Mouse (Mus musculus): Measurements from ENCODE around the gene Slc25a19. TPM values are rescaled to one million over a fixed set of nuclear protein-coding genes. Genes with fewer than 3 reads are reported as not detected.
"Not testable (repeated sequence)": the region's sequence is repeated elsewhere in the genome, so short reads cannot be mapped to it uniquely, and the experiment has no call there.

Slc25a19 gene
- polyA plus RNA-seq, 1 experiment: 98.5 TPM

DNA sequence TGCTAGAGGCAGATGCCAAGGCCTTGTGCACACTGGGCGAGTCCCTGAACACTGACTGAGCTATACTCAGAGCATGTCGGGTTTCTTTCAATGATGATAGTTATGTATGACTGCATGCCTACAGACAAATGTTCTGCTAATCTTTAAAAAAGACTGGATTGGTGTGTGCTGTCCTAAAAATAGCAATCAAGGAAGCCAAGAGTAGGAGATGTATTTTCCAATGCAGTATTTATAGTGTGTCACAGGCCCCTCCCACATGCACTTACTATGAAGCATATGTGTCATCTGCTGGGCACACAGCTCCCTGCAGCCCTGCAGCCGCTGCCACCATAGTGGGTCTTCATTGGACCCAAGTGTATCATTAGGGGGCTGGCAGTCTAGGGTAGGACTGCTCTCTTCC is 25.1 kb upstream of the Slc25a19 start:
- no peak for TF ChIP-seq POLR2A (IDR thresholded peaks at IDR 0.05; ENCODE audit: control insufficient read depth, extremely low read depth, insufficient read depth, low read length, poor library complexity)
- no peak for TF ChIP-seq CTCF (IDR thresholded peaks at IDR 0.05; ENCODE audit: borderline replicate concordance, control insufficient read depth, extremely low read depth, insufficient read depth, low read length, poor library complexity)
- WGBS: 93% methylated on average over 3 of the region's 3 CpGs
- no peak overlapping the region for H3K27ac ChIP-seq (ENCODE audit: control insufficient read depth, insufficient read depth, low read length)
- no peak for DNase-seq
- no peaks in the 10 kb centered on the region for H3K27me3 ChIP-seq (ENCODE audit: control insufficient read depth, insufficient read depth, low read length)
- peaks cover 26% of the 10 kb centered on the region for H3K36me3 ChIP-seq (ENCODE audit: control insufficient read depth, insufficient read depth, low read length)
- no peaks in the 10 kb centered on the region for H3K4me1 ChIP-seq (replicated peaks; ENCODE audit: control insufficient read depth, insufficient read depth, low read length)
- no peak overlapping the region for H3K4me3 ChIP-seq (ENCODE audit: control insufficient read depth, insufficient read depth, low read length)

DNA sequence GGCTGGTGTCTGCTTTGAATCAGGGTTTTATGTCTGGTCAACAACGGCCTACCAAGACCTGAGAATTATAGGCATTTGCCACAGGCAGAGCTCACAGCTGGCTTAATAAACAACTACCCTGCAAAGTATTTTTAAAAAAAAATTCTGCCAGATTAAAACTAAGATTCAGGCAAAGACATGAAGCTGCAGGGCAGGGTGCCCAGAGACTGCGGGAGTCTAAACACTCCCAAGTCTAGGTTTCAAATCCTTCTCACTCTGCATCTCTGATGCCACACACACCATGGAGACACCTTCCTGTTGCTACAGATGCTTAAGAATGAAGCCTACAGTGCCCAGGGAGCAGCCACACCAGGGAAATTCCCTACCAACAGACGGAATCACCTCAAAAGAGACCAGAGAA is 23.6 kb upstream of the Slc25a19 start:
- no peaks in the 10 kb centered on the region for H3K27me3 ChIP-seq (ENCODE audit: control insufficient read depth, insufficient read depth, low read length)
- no peak for DNase-seq
- WGBS: 97% methylated on average over 3 of the region's 3 CpGs
- H3K27ac ChIP-seq (ENCODE audit: control insufficient read depth, insufficient read depth, low read length): no peak overlapping the region
- H3K4me3 ChIP-seq (ENCODE audit: control insufficient read depth, insufficient read depth, low read length): no peak overlapping the region
- TF ChIP-seq CTCF (IDR thresholded peaks at IDR 0.05; ENCODE audit: borderline replicate concordance, control insufficient read depth, extremely low read depth, insufficient read depth, low read length, poor library complexity): no peak
- TF ChIP-seq POLR2A (IDR thresholded peaks at IDR 0.05; ENCODE audit: control insufficient read depth, extremely low read depth, insufficient read depth, low read length, poor library complexity): no peak
- H3K36me3 ChIP-seq (ENCODE audit: control insufficient read depth, insufficient read depth, low read length): peaks cover 26% of the 10 kb centered on the region
- peaks cover 2% of the 10 kb centered on the region for H3K4me1 ChIP-seq (replicated peaks; ENCODE audit: control insufficient read depth, insufficient read depth, low read length)

DNA sequence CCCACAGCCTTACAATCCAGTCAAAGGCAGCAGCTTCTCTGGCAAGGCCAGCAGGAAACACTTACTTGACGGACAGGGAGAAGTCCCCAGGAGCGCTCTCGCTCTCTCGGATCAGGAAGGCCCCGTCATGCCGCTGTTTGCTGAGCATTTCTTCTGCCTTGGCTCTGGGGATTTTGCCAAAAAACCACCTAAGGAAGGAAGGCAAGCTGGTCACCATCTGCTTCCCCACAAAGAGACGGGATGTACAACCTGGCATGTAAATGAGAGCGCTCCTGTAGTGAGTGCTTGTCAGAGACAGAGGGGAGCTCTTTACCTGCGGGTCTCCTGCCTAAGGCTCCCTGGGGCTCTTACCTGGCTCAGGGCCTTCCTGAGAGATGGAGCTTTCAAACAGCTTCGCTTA is 21.6 kb upstream of the Slc25a19 start:
- Histone ChIP-seq H3K4me3 (ENCODE audit: control insufficient read depth, insufficient read depth, low read length) (no peak overlapping the region), H3K36me3 (ENCODE audit: control insufficient read depth, insufficient read depth, low read length) (peaks cover 24% of the 10 kb centered on the region), H3K4me1 (replicated peaks; ENCODE audit: control insufficient read depth, insufficient read depth, low read length) (peaks cover 7% of the 10 kb centered on the region), H3K27ac (ENCODE audit: control insufficient read depth, insufficient read depth, low read length) (no peak overlapping the region), H3K27me3 (ENCODE audit: control insufficient read depth, insufficient read depth, low read length) (no peaks in the 10 kb centered on the region)
- WGBS: 93% methylated on average over 10 of the region's 10 CpGs
- DNase-seq: no peak
- TF ChIP-seq POLR2A (IDR thresholded peaks at IDR 0.05; ENCODE audit: control insufficient read depth, extremely low read depth, insufficient read depth, low read length, poor library complexity) (no peak), CTCF (IDR thresholded peaks at IDR 0.05; ENCODE audit: borderline replicate concordance, control insufficient read depth, extremely low read depth, insufficient read depth, low read length, poor library complexity) (no peak)

DNA sequence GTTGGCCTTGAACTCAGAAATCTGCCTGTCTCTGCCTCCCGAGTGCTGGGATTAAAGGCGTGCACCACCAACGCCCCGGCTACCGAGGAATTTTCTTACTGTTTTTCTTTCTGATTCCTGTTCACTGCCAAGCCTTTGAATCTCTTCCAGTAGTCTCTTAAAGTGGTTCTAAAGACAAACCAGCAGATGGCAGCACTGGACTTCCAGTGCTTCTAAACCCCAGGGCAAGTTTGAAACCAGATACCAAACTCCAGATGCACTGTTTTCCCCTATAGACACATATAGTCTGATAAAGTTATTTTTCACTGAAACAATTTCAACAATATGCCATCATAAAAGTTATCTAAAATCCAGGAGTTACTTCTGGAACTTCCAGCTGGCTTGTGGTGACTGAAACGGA is 19.4 kb upstream of the Slc25a19 start:
- Histone ChIP-seq H3K4me1 (replicated peaks; ENCODE audit: control insufficient read depth, insufficient read depth, low read length) (peaks cover 20% of the 10 kb centered on the region), H3K27me3 (ENCODE audit: control insufficient read depth, insufficient read depth, low read length) (no peaks in the 10 kb centered on the region), H3K27ac (ENCODE audit: control insufficient read depth, insufficient read depth, low read length) (no peak overlapping the region), H3K4me3 (ENCODE audit: control insufficient read depth, insufficient read depth, low read length) (no peak overlapping the region), H3K36me3 (ENCODE audit: control insufficient read depth, insufficient read depth, low read length) (peaks cover 15% of the 10 kb centered on the region; the same call in 1 of the 2 replicates)
- WGBS: 64% methylated on average over 6 of the region's 6 CpGs
- TF ChIP-seq CTCF (IDR thresholded peaks at IDR 0.05; ENCODE audit: borderline replicate concordance, control insufficient read depth, extremely low read depth, insufficient read depth, low read length, poor library complexity) (no peak), POLR2A (IDR thresholded peaks at IDR 0.05; ENCODE audit: control insufficient read depth, extremely low read depth, insufficient read depth, low read length, poor library complexity) (no peak)
- DNase-seq: peak; percentile 59

DNA sequence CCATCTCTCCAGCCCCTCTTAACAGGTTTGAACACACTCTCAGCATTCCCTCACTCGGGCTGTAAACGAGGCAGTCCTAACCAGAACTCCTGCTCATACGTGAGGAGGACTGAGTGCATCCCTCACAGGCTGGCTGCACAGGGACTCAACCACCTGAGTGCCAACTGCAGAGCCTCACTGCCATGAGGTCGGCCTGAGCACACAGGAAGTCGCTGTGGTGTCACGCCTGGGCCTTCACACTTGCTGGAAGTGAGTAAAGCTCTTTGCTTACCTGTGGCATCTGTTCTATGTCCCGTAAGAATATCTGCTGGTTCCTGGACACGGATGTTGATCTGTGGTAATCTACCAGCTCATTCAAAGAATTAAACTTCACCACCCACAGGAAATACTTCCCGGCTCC is 18.3 kb upstream of the Slc25a19 start:
- DNase-seq: peak; percentile 25
- H3K4me1 ChIP-seq (replicated peaks; ENCODE audit: control insufficient read depth, insufficient read depth, low read length): peaks cover 28% of the 10 kb centered on the region
- H3K4me3 ChIP-seq (ENCODE audit: control insufficient read depth, insufficient read depth, low read length): no peak overlapping the region
- WGBS: 62% methylated on average over 9 of the region's 9 CpGs
- no peak for TF ChIP-seq CTCF (IDR thresholded peaks at IDR 0.05; ENCODE audit: borderline replicate concordance, control insufficient read depth, extremely low read depth, insufficient read depth, low read length, poor library complexity)
- no peak for TF ChIP-seq POLR2A (IDR thresholded peaks at IDR 0.05; ENCODE audit: control insufficient read depth, extremely low read depth, insufficient read depth, low read length, poor library complexity)
- no peak overlapping the region for H3K27ac ChIP-seq (ENCODE audit: control insufficient read depth, insufficient read depth, low read length)
- H3K36me3 ChIP-seq (ENCODE audit: control insufficient read depth, insufficient read depth, low read length): peaks cover 15% of the 10 kb centered on the region; the same call in 1 of the 2 replicates
- no peaks in the 10 kb centered on the region for H3K27me3 ChIP-seq (ENCODE audit: control insufficient read depth, insufficient read depth, low read length)

DNA sequence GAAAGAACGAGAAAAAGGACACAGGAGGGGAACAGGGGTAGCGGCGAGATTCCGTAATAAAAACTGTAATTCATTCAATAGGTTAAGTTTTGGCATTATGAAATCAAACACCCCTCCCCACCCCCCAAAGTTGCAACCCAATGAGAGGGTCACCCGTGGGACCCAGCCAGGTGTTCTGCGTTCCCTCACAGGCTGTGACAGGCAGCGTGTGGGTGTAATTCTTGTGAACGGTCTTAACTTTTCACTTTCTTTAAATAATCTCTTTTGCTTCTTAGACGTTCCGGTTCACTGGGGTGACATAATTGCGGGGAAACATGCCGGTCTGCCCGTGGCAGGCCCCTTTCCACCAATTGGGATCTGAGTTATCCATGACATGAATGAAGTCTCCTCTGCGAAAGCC is 17.4 kb upstream of the Slc25a19 start:
- WGBS: 91% methylated on average over 14 of the region's 14 CpGs
- H3K27me3 ChIP-seq (ENCODE audit: control insufficient read depth, insufficient read depth, low read length): not testable (repeated sequence)

DNA sequence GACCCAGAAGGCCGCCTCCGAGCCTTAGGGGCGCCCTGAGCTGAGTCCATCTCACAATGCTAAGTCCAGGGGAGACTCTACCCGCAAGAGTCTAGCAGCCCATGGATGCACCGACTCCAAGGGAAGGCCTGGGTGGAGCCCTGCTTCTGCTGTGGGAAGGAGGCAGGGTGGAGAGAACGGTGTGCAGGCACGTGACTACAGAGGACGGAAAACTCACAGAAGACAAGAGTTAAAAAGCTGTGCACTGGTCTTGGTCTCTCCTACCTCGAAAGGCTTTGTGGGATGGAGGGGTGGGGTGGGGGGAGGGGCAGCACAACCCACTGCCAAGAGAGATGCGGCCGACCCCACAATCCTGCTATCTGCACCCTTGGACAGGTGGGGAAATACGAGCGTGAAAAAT is 16.2 kb upstream of the Slc25a19 start:
- TF ChIP-seq POLR2A (IDR thresholded peaks at IDR 0.05; ENCODE audit: control insufficient read depth, extremely low read depth, insufficient read depth, low read length, poor library complexity) (no peak), CTCF (IDR thresholded peaks at IDR 0.05; ENCODE audit: borderline replicate concordance, control insufficient read depth, extremely low read depth, insufficient read depth, low read length, poor library complexity) (no peak)
- DNase-seq: no peak

More for the DNA sequence above, 17.4 kb upstream of the Slc25a19 start:
- Histone ChIP-seq H3K4me1 (replicated peaks; ENCODE audit: control insufficient read depth, insufficient read depth, low read length) (peaks cover 37% of the 10 kb centered on the region), H3K36me3 (ENCODE audit: control insufficient read depth, insufficient read depth, low read length) (peaks cover 15% of the 10 kb centered on the region; the same call in 1 of the 2 replicates)
- H3K4me3 ChIP-seq (ENCODE audit: control insufficient read depth, insufficient read depth, low read length); DNase-seq; H3K27ac ChIP-seq (ENCODE audit: control insufficient read depth, insufficient read depth, low read length): not testable (repeated sequence)

More for the DNA sequence above, 16.2 kb upstream of the Slc25a19 start:
- H3K27me3 ChIP-seq (ENCODE audit: control insufficient read depth, insufficient read depth, low read length): no peaks in the 10 kb centered on the region
- peaks cover 10% of the 10 kb centered on the region; the same call in 1 of the 2 replicates for H3K36me3 ChIP-seq (ENCODE audit: control insufficient read depth, insufficient read depth, low read length)
- 88% methylated on average over 13 of the region's 13 CpGs for WGBS
- peaks cover 48% of the 10 kb centered on the region for H3K4me1 ChIP-seq (replicated peaks; ENCODE audit: control insufficient read depth, insufficient read depth, low read length)
- no peak overlapping the region for H3K27ac ChIP-seq (ENCODE audit: control insufficient read depth, insufficient read depth, low read length)
- no peak overlapping the region for H3K4me3 ChIP-seq (ENCODE audit: control insufficient read depth, insufficient read depth, low read length)
